Mouse (Mus musculus): ENCODE data around the gene Jph2. TPM values are rescaled to one million over a fixed set of nuclear protein-coding genes. Genes with fewer than 3 reads are reported as not detected.
A peak's percentile ranks its signal among the peaks of the same experiment; 100 is the strongest.

Jph2 gene
- polyA plus RNA-seq (2014; fragmentation: Nextera tagmentation; extraction: Ambion mirVana), result 25.5 and 29.4 TPM in 2 replicates

- ATAC-seq (ENCODE audit: insufficient number of reproducible peaks, insufficient read depth, low FRiP score, low read depth), result peak; percentile 87
These were observed at the start of gene Jph2 for GRCm38 (mm10) chr2:163397905-163398304. Gene Jph2, minus strand, starts transcription at chr2:163397993.

DNA sequence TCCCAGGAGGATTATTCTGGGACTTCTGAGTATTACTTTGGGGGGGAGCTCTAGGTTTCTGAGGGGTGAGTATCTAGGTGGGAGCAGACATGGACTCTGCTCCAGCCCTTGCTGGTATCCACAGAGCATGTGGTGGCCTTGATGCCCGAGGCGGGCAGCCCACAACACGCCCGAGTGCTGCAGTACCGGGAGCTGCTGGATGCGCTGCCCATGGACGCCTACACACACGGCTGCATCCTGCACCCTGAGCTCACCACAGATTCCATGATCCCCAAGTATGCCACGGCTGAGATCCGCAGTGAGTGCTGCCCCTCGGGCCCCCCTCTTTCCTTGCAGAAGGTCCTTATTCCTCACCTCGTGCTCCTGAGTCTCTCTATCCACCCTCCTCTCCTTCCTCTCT lies 49.6 kb upstream of the Jph2 start:
- Histone ChIP-seq H3K4me3 (ENCODE audit: control insufficient read depth in 1 of 2, insufficient read depth in 1 of 2, low read depth in 1 of 2, low read length in 2 of 2) (no peak overlapping the region), H3K27ac (replicated peaks in 1 of 2; ENCODE audit: control insufficient read depth in 1 of 2, insufficient read depth in 1 of 2, low read depth in 2 of 2, low read length in 2 of 2) (no peak overlapping the region), H3K9ac (ENCODE audit: low read length) (no peak overlapping the region), H3K36me3 (ENCODE audit: control insufficient read depth, insufficient read depth, low read length) (no peaks in the 10 kb centered on the region), H3K4me2 (ENCODE audit: low read length) (no peak overlapping the region), H3K27me3 (ENCODE audit: control insufficient read depth, insufficient read depth, low read length) (no peaks in the 10 kb centered on the region), H3K4me1 (ENCODE audit: control insufficient read depth in 2 of 2, insufficient read depth in 2 of 2, low read length in 2 of 2) (no peaks in the 10 kb centered on the region; a peak in 1 of 4 replicates), H3K9me3 (ENCODE audit: control insufficient read depth, low read length) (no peaks in the 10 kb centered on the region)
- no peak for ATAC-seq (ENCODE audit: insufficient number of reproducible peaks, insufficient read depth, low FRiP score, low read depth)
- 73% methylated on average over 12 of the region's 12 CpGs for WGBS

More at GRCm38 (mm10) chr2:163397905-163398304, at the start of gene Jph2:
- WGBS, result 1% methylated on average over 10 of the region's 10 CpGs
- H3K9ac ChIP-seq (ENCODE audit: low read length), result peak within 1 kb of the TSS; percentile 94
- H3K9me3 ChIP-seq (ENCODE audit: control insufficient read depth, low read length), result no peaks in the 10 kb centered on the region
- H3K36me3 ChIP-seq (ENCODE audit: control insufficient read depth, insufficient read depth, low read length), result no peaks in the 10 kb centered on the region
- H3K4me3 ChIP-seq (ENCODE audit: control insufficient read depth in 1 of 2, insufficient read depth in 1 of 2, low read depth in 1 of 2, low read length in 2 of 2), result peak within 1 kb of the TSS; percentile 76 to 91
- peaks cover 14 to 18% of the 10 kb centered on the region in 2 experiments for H3K4me1 ChIP-seq (ENCODE audit: control insufficient read depth in 2 of 2, insufficient read depth in 2 of 2, low read length in 2 of 2)
- peak within 1 kb of the TSS; percentile 80 for H3K4me2 ChIP-seq (ENCODE audit: low read length)
- no peaks in the 10 kb centered on the region for H3K27me3 ChIP-seq (ENCODE audit: control insufficient read depth, insufficient read depth, low read length)
- H3K27ac ChIP-seq (replicated peaks in 1 of 2; ENCODE audit: control insufficient read depth in 1 of 2, insufficient read depth in 1 of 2, low read depth in 2 of 2, low read length in 2 of 2), result peak within 1 kb of the TSS; percentile 95 to 98

- Histone ChIP-seq H3K4me3 (ENCODE audit: control insufficient read depth in 1 of 2, insufficient read depth in 1 of 2, low read depth in 1 of 2, low read length in 2 of 2) (no peak overlapping the region), H3K9ac (ENCODE audit: low read length) (no peak overlapping the region), H3K36me3 (ENCODE audit: control insufficient read depth, insufficient read depth, low read length) (no peaks in the 10 kb centered on the region), H3K4me2 (ENCODE audit: low read length) (no peak overlapping the region), H3K4me1 (ENCODE audit: control insufficient read depth in 2 of 2, insufficient read depth in 2 of 2, low read length in 2 of 2) (no peaks in the 10 kb centered on the region; a peak in 1 of 4 replicates), H3K9me3 (ENCODE audit: control insufficient read depth, low read length) (no peaks in the 10 kb centered on the region), H3K27me3 (ENCODE audit: control insufficient read depth, insufficient read depth, low read length) (peaks cover 6% of the 10 kb centered on the region), H3K27ac (replicated peaks in 1 of 2; ENCODE audit: control insufficient read depth in 1 of 2, insufficient read depth in 1 of 2, low read depth in 2 of 2, low read length in 2 of 2) (no peak overlapping the region)
- no peak for ATAC-seq (ENCODE audit: insufficient number of reproducible peaks, insufficient read depth, low FRiP score, low read depth)
- 63% methylated on average over 7 of the region's 7 CpGs for WGBS
These were observed 46.2 kb upstream of the Jph2 start for GRCm38 (mm10) chr2:163444017-163444416.

GRCm38 (mm10) chr2:163443543-163443942 lies 45.8 kb upstream of the Jph2 start:
- peaks cover 11% of the 10 kb centered on the region for H3K27me3 ChIP-seq (ENCODE audit: control insufficient read depth, insufficient read depth, low read length)
- no peak overlapping the region for H3K27ac ChIP-seq (replicated peaks in 1 of 2; ENCODE audit: control insufficient read depth in 1 of 2, insufficient read depth in 1 of 2, low read depth in 2 of 2, low read length in 2 of 2)
- H3K4me2 ChIP-seq (ENCODE audit: low read length), result no peak overlapping the region
- 45% methylated on average over 6 of the region's 6 CpGs for WGBS
- no peaks in the 10 kb centered on the region for H3K9me3 ChIP-seq (ENCODE audit: control insufficient read depth, low read length)
- H3K36me3 ChIP-seq (ENCODE audit: control insufficient read depth, insufficient read depth, low read length), result no peaks in the 10 kb centered on the region
- no peak for ATAC-seq (ENCODE audit: insufficient number of reproducible peaks, insufficient read depth, low FRiP score, low read depth)
- peaks cover 0 to under 1% of the 10 kb centered on the region in 2 experiments; a peak in 1 of 4 replicates for H3K4me1 ChIP-seq (ENCODE audit: control insufficient read depth in 2 of 2, insufficient read depth in 2 of 2, low read length in 2 of 2)
- no peak overlapping the region for H3K4me3 ChIP-seq (ENCODE audit: control insufficient read depth in 1 of 2, insufficient read depth in 1 of 2, low read depth in 1 of 2, low read length in 2 of 2)
- H3K9ac ChIP-seq (ENCODE audit: low read length), result no peak overlapping the region

DNA sequence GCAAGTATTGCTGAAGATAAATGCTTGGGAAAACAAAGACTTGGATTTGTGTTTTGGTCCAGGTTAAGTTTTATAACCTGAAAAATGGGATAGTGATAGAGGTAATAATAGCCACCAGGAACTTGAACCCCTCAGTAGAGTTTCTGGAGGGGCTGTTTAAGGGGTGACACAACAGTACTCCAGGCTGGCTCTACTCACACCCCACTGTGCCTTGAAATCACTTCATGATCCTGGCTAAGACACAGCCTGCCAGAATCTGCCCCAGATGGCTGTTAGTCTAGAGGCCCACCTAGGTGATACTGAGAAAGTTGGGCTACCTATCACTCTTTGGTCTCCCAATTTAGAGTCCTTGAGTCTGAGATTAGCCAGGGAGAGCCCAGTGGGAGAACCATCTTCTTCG lies 41.7 kb upstream of the Jph2 start:
- no peak overlapping the region for H3K4me2 ChIP-seq (ENCODE audit: low read length)
- H3K4me1 ChIP-seq (ENCODE audit: control insufficient read depth in 2 of 2, insufficient read depth in 2 of 2, low read length in 2 of 2), result peaks cover 0 to 5% of the 10 kb centered on the region in 2 experiments; a peak in 2 of 4 replicates
- 44% methylated on average over 1 of the region's 1 CpGs for WGBS
- H3K9ac ChIP-seq (ENCODE audit: low read length), result no peak overlapping the region
- ATAC-seq (ENCODE audit: insufficient number of reproducible peaks, insufficient read depth, low FRiP score, low read depth), result no peak
- H3K27ac ChIP-seq (replicated peaks in 1 of 2; ENCODE audit: control insufficient read depth in 1 of 2, insufficient read depth in 1 of 2, low read depth in 2 of 2, low read length in 2 of 2), result no peak overlapping the region
- H3K9me3 ChIP-seq (ENCODE audit: control insufficient read depth, low read length), result no peaks in the 10 kb centered on the region
- H3K27me3 ChIP-seq (ENCODE audit: control insufficient read depth, insufficient read depth, low read length), result peaks cover 27% of the 10 kb centered on the region
- H3K36me3 ChIP-seq (ENCODE audit: control insufficient read depth, insufficient read depth, low read length), result no peaks in the 10 kb centered on the region
- no peak overlapping the region for H3K4me3 ChIP-seq (ENCODE audit: control insufficient read depth in 1 of 2, insufficient read depth in 1 of 2, low read depth in 1 of 2, low read length in 2 of 2)

GRCm38 (mm10) chr2:163438619-163439451 lies 41.0 kb upstream of the Jph2 start:
- H3K27ac ChIP-seq (replicated peaks in 1 of 2; ENCODE audit: control insufficient read depth in 1 of 2, insufficient read depth in 1 of 2, low read depth in 2 of 2, low read length in 2 of 2), result no peak overlapping the region
- 2% methylated on average over 30 of the region's 30 CpGs for WGBS
- H3K9ac ChIP-seq (ENCODE audit: low read length), result no peak overlapping the region
- H3K9me3 ChIP-seq (ENCODE audit: control insufficient read depth, low read length), result no peaks in the 10 kb centered on the region
- no peak for ATAC-seq (ENCODE audit: insufficient number of reproducible peaks, insufficient read depth, low FRiP score, low read depth)
- no peaks in the 10 kb centered on the region for H3K36me3 ChIP-seq (ENCODE audit: control insufficient read depth, insufficient read depth, low read length)
- peaks cover 0 to 5% of the 10 kb centered on the region in 2 experiments; a peak in 2 of 4 replicates for H3K4me1 ChIP-seq (ENCODE audit: control insufficient read depth in 2 of 2, insufficient read depth in 2 of 2, low read length in 2 of 2)
- peak overlapping the region; percentile 44 for H3K4me2 ChIP-seq (ENCODE audit: low read length)
- peaks cover 27% of the 10 kb centered on the region for H3K27me3 ChIP-seq (ENCODE audit: control insufficient read depth, insufficient read depth, low read length)
- H3K4me3 ChIP-seq (ENCODE audit: control insufficient read depth in 1 of 2, insufficient read depth in 1 of 2, low read depth in 1 of 2, low read length in 2 of 2), result 0 out of 4 replicates have a peak overlapping the region, but pooled peaks of 1 of the 2 experiments have one; percentile 9

GRCm38 (mm10) chr2:163438246-163438618 lies 40.4 kb upstream of the Jph2 start, which contains the start of gene Gdap1l1:
Gene Gdap1l1, plus strand, starts transcription at chr2:163438476.
- H3K27me3 ChIP-seq (ENCODE audit: control insufficient read depth, insufficient read depth, low read length), result peaks cover 27% of the 10 kb centered on the region
- no peak for ATAC-seq (ENCODE audit: insufficient number of reproducible peaks, insufficient read depth, low FRiP score, low read depth)
- no peak within 1 kb of the TSS for H3K9ac ChIP-seq (ENCODE audit: low read length)
- peak within 1 kb of the TSS; percentile 44 for H3K4me2 ChIP-seq (ENCODE audit: low read length)
- H3K9me3 ChIP-seq (ENCODE audit: control insufficient read depth, low read length), result no peaks in the 10 kb centered on the region
- under 1% methylated on average over 16 of the region's 18 CpGs for WGBS
- H3K27ac ChIP-seq (replicated peaks in 1 of 2; ENCODE audit: control insufficient read depth in 1 of 2, insufficient read depth in 1 of 2, low read depth in 2 of 2, low read length in 2 of 2), result no peak within 1 kb of the TSS
- no peaks in the 10 kb centered on the region for H3K36me3 ChIP-seq (ENCODE audit: control insufficient read depth, insufficient read depth, low read length)
- peaks cover 0 to 5% of the 10 kb centered on the region in 2 experiments; a peak in 2 of 4 replicates for H3K4me1 ChIP-seq (ENCODE audit: control insufficient read depth in 2 of 2, insufficient read depth in 2 of 2, low read length in 2 of 2)
- H3K4me3 ChIP-seq (ENCODE audit: control insufficient read depth in 1 of 2, insufficient read depth in 1 of 2, low read depth in 1 of 2, low read length in 2 of 2), result 0 out of 4 replicates have a peak within 1 kb of the TSS, but pooled peaks of 1 of the 2 experiments have one; percentile 9
